Mouse (Mus musculus) testis, postnatal 14 days (tissue): ENCODE measurements around the gene Ppp4r1.

ENCODE experiments used
- DNase-seq: peaks from one replicate; pipeline ENCODE4 v3.0.0; 2021; ENCODE audit warnings: low spot score

Ppp4r1 gene

GRCm38 (mm10) chr17:65857617-65858016 is 75.2 kb downstream of the Ppp4r1 start:
- no peak for DNase-seq

DNA sequence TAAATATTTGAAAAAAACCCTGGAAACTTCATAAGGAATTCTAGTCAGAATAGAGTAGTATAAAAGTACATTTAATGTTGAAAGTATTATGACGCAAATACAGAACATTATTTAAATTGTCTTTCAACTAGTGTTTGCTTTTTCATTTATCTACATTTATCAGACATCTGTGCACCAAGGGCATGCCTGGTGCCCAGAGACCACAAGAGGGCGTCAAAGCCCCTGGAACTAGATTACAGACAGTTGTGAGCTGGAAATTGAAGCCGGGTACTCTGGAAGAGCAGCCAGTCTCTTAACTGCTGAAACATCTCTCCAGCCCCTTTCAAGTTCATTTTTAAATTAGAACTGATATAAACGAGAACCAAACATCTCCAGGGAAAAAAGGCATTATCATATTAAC is 80.2 kb downstream of the Ppp4r1 start:
- DNase-seq, result no peak

DNA sequence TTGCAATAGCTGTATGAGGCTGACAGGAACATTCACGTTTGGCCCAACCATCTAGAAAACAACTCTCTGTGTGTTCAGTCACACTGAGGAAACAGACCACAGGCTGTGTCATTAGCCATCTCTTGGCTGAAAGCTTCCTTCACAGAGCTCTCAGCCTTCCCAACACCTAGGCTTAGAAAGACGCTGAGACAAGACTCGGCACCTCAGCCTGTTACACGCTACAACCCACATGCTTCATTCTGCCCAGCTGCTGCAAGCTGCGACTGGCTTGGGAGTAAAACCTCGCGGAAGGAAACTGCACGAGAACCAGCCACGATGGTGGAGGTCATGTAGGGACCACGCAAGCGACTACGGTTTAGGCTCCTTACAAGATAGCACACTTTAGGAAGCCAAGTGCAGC is 81.5 kb downstream of the Ppp4r1 start:
- DNase-seq, result no peak

- DNase-seq, result no peak
Observed at GRCm38 (mm10) chr17:65864742-65865141, 82.4 kb downstream of the Ppp4r1 start.

GRCm38 (mm10) chr17:65865265-65865664 is 82.9 kb downstream of the Ppp4r1 start:
- no peak for DNase-seq

- DNase-seq, result no peak
Observed at GRCm38 (mm10) chr17:65866201-65866600, 83.8 kb downstream of the Ppp4r1 start.

GRCm38 (mm10) chr17:65867996-65868395 is 85.6 kb downstream of the Ppp4r1 start:
- DNase-seq, result no peak

DNA sequence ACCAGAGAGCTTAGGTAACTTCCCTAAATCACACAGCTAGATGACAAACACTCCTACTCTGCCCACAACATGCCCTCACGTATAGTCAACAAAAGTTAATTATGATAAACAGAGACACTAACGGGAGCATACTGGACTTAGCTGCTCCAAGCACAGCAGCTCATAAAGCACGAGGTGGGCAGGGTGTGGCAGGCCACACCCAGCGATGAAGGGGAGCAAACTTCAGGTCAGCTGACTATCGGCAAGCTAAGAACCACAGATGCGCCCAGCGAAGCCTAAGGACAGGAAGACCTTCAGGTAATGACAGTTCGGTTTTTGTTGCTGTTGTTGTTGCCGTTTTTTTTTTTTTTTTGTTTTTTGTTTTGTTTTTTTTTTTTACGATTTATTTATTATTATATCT is 87.3 kb downstream of the Ppp4r1 start:
- DNase-seq, result no peak

GRCm38 (mm10) chr17:65870146-65870545 is 87.8 kb downstream of the Ppp4r1 start:
- DNase-seq, result peak; percentile 60

DNA sequence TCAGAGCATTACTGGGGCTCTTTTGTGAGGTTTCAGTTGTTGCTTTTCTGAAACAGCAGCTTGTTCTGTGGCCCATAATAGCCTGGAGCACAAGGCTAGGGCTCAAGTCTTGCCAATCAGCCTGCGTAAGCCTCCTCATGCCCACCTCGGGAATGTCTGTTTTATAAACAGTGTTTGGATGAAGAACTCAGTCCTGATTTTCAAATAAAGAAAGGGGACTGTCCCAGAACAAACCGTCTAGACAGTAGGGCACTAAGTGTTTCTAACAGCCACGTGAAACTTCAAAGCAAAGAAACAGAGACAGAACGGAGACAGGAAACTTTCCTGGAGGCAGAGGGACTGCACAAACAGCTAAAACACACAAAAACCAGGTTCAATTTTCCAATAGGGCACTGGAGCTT is 89.3 kb downstream of the Ppp4r1 start:
- no peak for DNase-seq

DNA sequence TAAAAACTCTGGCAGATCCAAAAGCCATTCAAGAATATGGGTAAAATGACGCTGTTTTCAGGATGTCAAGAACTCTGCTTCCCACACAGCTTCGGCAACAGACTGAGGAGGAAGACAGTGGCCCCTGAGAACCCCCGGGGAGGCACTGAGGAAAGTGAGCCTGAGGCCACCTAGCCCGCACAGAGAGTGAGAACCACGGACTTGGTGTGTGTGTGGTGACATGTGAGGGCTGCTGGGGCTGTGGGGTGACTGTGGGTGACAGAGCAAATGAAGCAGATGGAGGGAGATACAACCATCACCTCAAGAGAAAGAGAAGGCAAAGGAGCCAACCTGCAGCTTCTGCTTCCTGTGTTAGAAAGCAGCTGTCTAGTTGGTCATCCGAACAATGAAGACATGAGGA is 89.7 kb downstream of the Ppp4r1 start:
- no peak for DNase-seq

DNA sequence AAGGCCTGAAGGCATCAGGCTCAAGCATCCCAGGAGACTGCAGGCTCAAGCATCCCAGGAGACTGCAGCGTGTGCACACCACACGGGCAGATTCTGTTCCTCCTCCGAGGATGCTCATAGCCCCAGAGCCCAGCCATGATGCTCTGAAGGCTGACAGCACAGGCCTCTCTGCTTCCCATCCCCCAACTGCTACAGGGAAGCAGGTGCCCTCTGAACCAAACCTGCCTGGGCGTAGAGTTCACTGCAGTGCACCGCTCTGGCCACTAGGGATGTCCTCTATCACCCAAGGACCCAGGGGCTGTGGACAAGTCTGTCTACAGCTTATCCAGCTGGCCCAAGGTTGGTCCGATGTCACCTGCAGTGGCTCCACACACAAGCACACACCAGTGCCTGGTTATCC is 90.3 kb downstream of the Ppp4r1 start:
- no peak for DNase-seq

DNA sequence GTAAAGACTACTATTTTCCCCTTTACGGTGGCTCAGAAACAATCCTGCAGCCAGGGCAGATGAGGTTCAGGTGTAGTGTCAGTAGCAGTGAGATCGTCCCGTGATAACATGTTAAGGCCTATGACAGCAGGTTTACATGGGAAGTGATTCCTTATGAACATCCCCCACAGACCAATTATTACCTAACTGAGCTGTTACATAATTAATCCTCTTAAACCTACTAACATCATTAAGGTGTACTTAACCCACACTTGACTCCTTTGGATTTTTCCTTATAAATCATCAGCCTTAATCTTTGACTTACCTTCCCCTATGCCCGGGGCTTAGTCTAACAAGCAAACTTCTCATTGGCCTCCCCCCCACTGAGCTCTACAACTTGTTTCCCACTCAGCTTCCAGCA is 90.8 kb downstream of the Ppp4r1 start:
- DNase-seq, result no peak

DNA sequence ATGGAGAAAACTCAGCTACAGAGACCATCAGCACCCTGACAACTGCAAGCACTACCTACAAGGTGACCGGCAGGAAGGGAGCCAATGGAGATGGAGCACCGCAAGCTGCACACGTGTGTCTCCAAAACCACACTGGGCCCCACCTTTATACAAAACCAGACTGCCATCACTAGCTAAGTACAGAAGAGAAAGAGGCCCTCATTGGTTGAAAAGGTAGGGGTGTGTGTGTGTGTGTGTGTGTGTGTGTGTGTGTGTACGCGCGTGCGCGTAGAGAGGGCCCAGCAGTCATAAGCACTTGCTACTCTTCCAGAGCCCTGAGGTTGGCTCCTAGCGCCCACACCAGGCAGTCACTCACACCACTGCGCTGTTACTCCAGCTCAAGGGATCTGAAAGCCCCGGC is 91.5 kb downstream of the Ppp4r1 start:
- DNase-seq, result no peak

GRCm38 (mm10) chr17:65877026-65877425 is 94.7 kb downstream of the Ppp4r1 start:
- DNase-seq, result no peak

- DNase-seq, result peak; percentile 80
Observed at GRCm38 (mm10) chr17:65884061-65884669, 101.8 kb downstream of the Ppp4r1 start.

DNA sequence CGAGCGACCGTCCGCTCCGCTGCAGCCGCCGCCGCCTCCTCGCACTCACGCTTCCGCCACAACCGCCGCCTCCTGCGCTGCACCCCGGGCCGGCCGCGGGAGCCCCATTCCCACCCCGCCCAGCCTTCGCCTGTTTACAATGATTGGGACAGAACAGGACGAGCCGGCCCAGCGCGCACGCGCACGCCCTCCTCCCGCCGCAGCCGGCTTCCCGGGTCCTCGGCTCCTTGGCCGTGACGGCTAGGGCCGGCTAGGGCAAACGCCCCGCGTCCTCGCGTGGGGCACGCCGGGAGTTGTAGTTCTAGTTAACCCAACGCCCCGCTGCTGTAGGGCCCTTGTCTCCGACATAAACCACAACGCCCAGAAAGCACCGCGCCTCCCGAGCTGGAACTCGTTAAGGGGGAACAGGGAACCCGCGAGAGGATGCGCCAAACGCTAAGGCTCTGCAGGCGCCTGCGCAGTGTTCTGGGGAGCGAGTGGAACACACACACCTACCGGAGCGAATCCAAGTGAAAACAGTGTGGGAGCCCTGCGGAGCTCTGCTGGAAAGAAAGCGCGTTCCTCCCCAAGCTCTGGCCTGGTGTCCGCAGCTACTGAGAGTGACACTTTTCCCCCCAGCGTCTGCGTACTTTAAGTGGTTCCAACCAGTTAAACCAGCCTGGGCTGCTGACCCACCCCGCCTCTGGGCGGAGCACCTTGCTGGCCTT is 102.5 kb downstream of the Ppp4r1 start:
- peak; percentile 99 for DNase-seq

GRCm38 (mm10) chr17:65885398-65885696 is 103.0 kb downstream of the Ppp4r1 start:
- no peak for DNase-seq

DNA sequence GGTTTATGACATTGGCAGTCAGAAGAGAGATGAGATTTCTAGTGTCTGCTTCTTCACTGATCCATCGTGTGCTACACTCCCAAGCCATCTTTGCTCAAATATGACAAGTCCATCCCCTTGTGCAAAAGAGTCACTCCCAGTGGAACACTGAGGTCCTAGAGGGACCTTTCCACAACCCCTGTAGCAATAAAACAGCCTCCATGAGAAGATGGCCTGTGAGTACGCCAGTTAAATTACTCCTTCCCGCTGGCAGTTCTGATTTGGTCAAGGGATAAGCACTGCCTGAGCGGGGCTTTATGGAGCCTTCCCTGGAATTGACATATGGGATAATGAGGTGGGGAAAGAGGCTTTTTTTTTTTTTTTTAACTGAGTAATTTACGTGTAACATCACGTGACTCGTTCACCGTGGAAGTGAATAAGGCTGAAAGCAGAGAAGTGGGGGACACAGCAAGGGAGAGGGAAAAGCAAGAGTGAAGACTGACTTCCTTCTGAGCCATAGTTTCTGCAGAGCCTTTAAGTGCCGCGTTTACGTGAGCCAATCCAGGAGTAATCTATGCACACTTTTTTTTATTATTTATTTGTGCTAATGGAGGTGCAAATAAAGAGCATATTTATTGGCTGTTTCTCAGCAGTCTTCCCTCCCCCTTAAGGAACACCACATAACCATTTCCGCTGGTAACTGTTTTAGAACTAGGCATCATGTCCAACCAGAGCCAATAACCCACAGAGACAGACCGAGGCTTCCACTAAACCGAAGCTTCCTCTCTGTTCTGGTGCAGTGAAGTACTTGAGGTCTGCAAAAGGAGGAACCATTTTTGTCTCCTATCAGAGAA is 103.5 kb downstream of the Ppp4r1 start, which contains the start of gene Ralbp1:
TSS of gene Ralbp1 (minus strand) at position 102 of the 833 bp plus-strand sequence.
- DNase-seq, result no peak

GRCm38 (mm10) chr17:65886571-65886970 is 104.2 kb downstream of the Ppp4r1 start:
- no peak for DNase-seq

- DNase-seq, result no peak
Observed at GRCm38 (mm10) chr17:65889476-65889875, 107.1 kb downstream of the Ppp4r1 start.
